Mouse (Mus musculus): ENCODE measurements around the gene Grip1.
"Not testable (repeated sequence)": the region's sequence is repeated elsewhere in the genome, so short reads cannot be mapped to it uniquely, and the experiment has no call there.

The Grip1 gene

GRCm38 (mm10) chr10:120095716-120096115, 642.1 kb downstream of the Grip1 start:
- DNase-seq, result no peak

- no peak for DNase-seq
Observed at GRCm38 (mm10) chr10:120097564-120097963, 643.9 kb downstream of the Grip1 start.

DNA sequence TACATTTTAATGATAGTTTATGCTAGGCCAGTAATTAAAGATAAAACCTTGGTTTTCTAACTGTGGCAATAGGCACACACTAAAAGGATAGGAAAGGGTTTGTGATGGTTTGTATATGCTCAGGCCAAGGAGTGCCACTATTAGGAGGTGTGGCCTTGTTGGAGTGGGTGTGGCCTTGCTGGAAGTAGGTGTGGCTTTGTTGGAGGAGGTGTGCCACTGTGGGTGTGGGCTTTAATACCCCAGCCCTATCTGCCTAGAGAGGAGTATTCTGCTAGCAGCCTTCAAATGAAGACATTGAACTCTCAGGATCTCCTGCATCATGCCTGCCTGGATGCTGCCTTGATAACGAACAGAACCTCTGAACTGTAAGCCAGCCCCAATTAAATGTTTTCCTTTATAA, 647.2 kb downstream of the Grip1 start:
- no peak for DNase-seq

DNA sequence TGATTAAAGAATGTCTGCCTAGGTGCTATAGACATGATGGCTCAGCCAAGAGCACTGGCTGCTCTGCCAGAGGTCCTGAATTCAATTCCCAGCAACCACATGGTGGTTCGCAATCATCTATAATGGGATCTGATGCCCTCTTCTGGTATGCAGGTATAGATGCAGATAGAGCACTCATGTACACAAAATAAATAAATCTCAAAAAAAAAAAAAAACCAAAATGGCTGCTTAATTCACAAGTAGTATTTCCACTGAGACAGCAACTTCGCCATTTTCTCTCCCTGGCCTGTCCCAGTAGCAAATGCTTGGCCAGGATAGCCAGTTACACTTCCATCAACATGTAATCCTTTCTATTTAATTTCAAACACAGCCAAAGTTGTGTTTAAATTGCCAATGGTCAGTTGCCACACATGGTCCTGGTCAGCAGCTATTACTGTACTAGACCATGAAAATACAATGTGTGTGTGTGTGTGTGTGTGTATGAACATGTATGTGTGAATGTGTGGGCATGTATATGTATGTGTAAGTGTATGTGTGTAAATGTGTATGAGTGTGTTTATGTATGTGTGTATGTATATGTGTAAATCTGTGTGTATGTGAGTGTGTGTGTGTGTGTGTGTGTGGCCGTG, 658.2 kb downstream of the Grip1 start:
- no peak for DNase-seq

- DNase-seq, result peak; percentile 99
Observed at GRCm38 (mm10) chr10:120112507-120113396, 659.1 kb downstream of the Grip1 start, which contains the start of gene Helb. Helb (minus strand) TSS chr10:120112987.

DNA sequence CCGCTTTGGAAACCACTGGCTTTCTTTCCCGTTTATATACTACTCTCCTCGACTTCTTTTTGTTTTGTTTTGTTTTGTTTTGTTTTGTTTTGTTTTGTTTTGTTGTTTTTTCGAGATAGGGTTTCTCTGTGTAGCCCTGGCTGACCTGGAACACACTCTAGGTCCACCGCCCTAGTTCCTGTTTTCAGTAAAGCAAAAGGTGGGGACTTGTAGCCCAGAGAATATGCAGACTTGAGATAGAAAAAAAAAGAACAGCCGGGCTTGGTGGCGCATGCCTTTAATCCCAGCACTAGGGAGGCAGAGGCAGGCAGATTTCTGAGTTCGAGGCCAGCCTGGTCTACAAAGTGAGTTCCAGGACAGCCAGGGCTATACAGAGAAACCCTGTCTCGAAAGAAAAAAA, 659.9 kb downstream of the Grip1 start:
- DNase-seq, result not testable (repeated sequence)

DNA sequence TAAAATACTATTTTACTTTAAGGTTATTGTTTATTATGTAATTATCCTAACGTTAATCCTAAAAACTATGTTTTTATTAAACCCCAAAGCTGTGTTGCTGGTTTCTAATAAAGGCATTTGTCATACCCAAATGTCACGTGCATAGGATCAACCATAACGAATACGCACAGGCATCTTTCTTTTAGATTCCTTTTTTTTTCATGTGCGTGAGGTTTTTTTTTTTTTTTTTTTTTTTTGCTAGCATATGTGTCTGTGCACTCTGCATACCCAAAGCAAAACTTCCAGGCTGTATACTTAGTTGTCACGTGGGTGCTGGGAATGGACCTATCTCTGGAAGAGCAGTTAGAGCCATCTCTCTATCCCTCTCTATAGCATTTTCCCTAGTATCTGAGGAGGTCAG, 660.4 kb downstream of the Grip1 start:
- no peak for DNase-seq

DNA sequence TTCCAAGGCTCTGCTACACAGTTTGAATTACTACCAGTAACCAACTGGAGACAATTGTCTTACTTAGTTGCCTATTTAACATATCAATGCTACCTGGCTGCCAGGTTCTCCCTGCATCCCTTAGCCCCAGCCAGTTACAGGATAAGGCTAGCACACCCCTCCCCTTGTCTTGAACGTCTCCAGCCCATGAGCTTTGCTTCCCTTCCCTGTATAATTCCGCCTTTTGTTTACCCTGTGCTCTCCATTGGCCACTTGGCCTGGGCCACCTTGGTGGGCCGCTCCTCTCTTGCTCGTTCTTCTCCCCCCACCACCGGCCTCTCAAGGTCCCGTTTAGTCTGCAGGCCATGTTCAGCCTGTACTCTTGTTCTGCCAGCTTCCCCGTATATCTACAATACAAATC, 660.9 kb downstream of the Grip1 start:
- no peak for DNase-seq

DNA sequence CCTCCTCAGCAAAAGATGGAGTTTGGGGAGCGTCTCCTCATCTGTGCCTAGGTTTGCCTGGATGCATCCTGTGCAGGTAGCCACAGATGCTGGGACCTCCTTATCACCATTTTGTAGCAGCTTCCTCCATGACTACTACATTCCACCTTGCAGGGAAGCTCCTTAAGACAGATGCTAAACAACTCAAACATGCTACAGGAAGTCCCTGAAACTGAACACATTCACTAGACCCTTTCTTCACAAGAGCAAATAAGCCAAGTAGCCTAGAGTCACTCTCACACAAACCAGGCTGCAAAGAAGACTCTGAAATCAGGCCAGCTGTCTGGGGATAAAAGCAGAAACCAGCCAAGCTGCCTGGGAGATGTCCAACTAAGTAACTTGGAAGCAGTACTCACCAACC, 661.6 kb downstream of the Grip1 start:
- DNase-seq, result no peak

GRCm38 (mm10) chr10:120123721-120124120, 670.1 kb downstream of the Grip1 start:
- DNase-seq, result no peak

- DNase-seq, result peak; percentile 88 to 89
Observed at GRCm38 (mm10) chr10:120124801-120125464, 671.3 kb downstream of the Grip1 start.

GRCm38 (mm10) chr10:120125465-120125857, 671.8 kb downstream of the Grip1 start:
- no peak for DNase-seq

DNA sequence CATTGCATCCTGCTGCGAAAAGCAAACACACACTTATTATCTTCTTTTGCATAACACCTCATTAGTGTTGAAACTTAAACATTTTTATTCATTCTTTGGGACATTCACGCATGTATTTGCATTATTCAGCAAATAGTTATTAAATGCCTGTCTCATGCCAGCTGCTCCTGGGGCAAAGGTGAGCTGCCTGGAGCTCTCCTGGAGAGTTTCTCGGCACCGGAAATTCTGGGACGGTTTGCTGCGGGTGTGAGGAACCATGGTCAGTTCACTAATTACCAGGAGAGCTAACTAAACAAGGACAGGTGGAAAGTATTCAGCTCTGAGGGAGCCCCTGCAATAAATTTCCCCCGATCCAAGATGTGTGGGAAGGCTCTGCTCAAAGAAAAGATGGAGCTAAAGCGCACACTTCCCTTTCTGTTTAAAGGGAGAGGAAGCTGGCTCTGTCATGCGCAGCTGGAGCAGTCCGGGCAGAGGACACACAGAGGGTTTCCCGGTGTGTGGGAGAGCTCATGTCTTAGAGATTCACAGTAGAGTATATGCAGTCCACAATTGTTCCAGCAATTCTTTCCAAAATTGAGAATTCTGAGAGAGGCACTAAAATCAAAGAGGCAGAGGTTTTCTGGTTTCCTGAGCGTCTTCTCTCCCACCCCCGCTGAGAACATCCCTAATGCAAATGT, 675.1 kb downstream of the Grip1 start:
- DNase-seq, result peak; percentile 30 to 48

- peak; percentile 70 to 72 for DNase-seq
Observed at GRCm38 (mm10) chr10:120130621-120131020, 677.0 kb downstream of the Grip1 start.

- no peak for DNase-seq
Observed at GRCm38 (mm10) chr10:120133697-120134096, 680.1 kb downstream of the Grip1 start.

- no peak for DNase-seq
Observed at GRCm38 (mm10) chr10:120136020-120136562, 682.5 kb downstream of the Grip1 start.
